Mouse (Mus musculus): ENCODE measurements around the gene Olfr1313.

DNA sequence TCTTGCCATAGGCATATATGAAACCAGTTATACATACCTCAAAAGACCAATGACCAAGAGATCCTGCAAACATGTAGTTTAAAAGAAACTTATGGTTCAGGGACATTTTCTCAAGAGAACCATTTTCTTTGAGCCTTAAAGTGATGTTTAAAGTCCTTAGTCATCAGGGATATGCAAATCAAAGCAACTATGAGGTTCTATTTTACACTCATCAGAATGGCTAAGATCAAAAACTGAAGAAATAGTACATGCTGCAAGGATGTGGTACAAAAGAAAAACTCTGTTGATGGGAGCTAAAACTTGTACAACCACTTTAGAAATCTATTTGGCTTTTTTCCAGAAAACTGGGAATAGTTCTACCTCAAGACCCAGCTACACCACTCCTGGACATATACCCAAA lies at the start of gene Olfr1313:
- TF ChIP-seq CTCF (IDR thresholded peaks at IDR 0.05; ENCODE audit: control insufficient read depth, insufficient read depth, low read length) (no peak), POLR2A (IDR thresholded peaks at IDR 0.05; ENCODE audit: borderline replicate concordance, control insufficient read depth, low read depth, low read length) (no peak)

Measured in bone marrow, adult 2 months (tissue).